Mouse (Mus musculus) myocyte (in vitro differentiated cells): Measurements from ENCODE around the gene Agmat.

Experiments used
- CEBPB ChIP-seq: IDR thresholded peaks from 2 replicates; pipeline ENCODE4 v1.6.1; 2011; ENCODE audit warnings: mild to moderate bottlenecking, moderate library complexity; ENCODE audit not compliant: poor library complexity, insufficient read depth, severe bottlenecking
- MAX ChIP-seq: IDR thresholded peaks from one replicate; pipeline ENCODE4 v1.6.1; 2011; ENCODE audit warnings: low read depth, mild to moderate bottlenecking, control low read depth
- POLR2A ChIP-seq: IDR thresholded peaks from one replicate; pipeline ENCODE4 v1.6.1; 2011; ENCODE audit warnings: low read depth, mild to moderate bottlenecking, control low read depth, moderate library complexity; ENCODE audit not compliant: insufficient read length
- TCF12 ChIP-seq: IDR thresholded peaks from one replicate; pipeline ENCODE4 v1.6.1; 2011; ENCODE audit warnings: mild to moderate bottlenecking, control low read depth; ENCODE audit not compliant: poor library complexity, insufficient read depth, severe bottlenecking

DNA sequence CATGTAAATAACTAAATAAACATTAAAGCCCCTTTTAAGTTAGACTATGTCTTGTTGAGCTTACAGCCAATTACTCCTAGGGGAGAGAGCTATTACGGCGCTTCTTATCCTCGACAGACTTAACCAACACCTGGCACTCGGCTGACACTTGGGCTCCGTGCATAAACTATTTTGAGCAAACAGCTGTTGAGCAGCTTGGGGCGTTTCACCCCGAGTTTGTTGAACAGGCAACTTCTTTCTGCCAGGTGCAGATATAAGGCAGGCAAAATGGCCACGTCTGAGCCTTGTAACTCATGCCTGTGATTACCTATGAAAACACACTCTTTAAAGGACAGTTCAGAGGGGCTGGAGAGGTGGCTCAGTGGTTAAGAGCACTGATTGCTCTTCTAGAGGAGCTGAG lies 8.5 kb upstream of the Agmat start:
- TF ChIP-seq CEBPB (no peak), POLR2A (no peak), TCF12 (peak; percentile 65), MAX (no peak)
